Mouse (Mus musculus) Patski (cell line): ENCODE results near the gene Nyx. TPM values are rescaled to one million over a fixed set of nuclear protein-coding genes. Genes with fewer than 3 reads are reported as not detected.

Experiments
- ATAC-seq: fragments of 100-300 bp; one replicate; pipeline ENCODE4 v1.8.0; 2021
- CTCF ChIA-PET: fragments of 350-600 bp; sonication (Branson Sonifier 250); formaldehyde crosslinking; loops from one replicate; lab custom pipeline; 2022; ENCODE audit warnings: inconsistent platforms; lab: Charles Lee
- POLR2A ChIA-PET: fragments of 350-600 bp; sonication (Branson Sonifier 250); formaldehyde crosslinking; loops from one replicate; lab custom pipeline; 2022; ENCODE audit warnings: antibody characterized with exemption, inconsistent platforms; lab: Charles Lee
- DNase-seq: peaks from one replicate; pipeline ENCODE4 v3.0.0-alpha.2; 2011; ENCODE audit warnings: low read depth, low spot score
- H3K27me3 ChIP-seq: fragments of 371-371 bp; one replicate; pipeline ENCODE4 v1.5.1; 2021
- CTCF ChIP-seq: fragments of 100-300 bp; IDR thresholded peaks from one replicate; pipeline ENCODE4 v1.5.1; 2021
- in situ Hi-C: fragments of 300-500 bp; cut with MboI; formaldehyde crosslinking; loops from 3 replicates; pipeline ENCODE4 v1.11.1; 2018; ENCODE audit warnings: low pct_unique_long_range_greater_than_20kb, mixed read lengths
- polyA plus RNA-seq: library from polyadenylated mRNA; unstranded; gene quantifications from one replicate; pipeline ENCODE4 v1.2.3, GENCODE M21; 2021

Nyx gene
- polyA plus RNA-seq, 1 experiment from 2014 or later: 0.06 TPM

DNA sequence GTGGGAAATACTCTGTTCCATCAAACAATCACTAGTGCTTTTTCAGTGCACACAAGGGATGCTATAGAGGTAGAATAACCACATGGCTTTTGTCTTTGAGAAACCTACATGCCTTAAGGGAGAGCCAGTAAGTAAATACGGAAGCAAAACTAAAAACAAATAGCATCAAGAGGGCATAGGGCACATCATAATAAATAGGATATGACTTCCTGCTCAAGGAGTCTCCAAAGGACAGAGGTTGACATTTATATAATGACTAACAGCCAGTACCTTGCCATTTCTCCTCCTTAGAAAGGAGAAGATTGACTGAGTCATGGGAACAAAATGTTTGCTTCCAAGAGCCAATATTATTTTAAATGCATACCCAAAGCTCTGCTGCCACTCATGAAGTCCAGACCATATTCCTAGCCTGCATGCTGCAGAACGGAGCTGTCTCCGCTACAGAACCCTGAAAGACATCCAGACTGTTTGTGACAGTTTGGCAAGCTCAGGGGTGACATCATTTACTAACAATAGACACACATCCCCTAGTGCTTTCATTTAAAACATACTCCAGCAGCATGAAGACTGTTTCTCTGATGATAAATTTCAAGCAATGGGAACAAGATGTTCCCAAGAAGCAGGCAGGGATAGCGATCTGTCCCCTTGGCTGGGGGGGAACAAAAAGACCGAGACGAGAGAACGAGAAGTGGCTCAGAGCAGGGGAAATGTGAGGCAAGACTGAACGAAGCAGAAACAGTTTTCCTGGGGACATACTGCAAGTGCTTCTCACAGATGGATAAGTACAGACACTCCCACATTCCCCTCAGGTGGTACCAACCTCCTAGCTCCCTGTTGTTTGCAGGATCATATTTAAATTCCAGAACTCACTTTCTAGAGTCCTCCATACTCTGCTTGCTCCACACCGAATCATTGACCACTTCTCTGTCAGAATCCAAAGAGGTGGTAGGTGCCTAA lies 3.5 kb downstream of the Nyx start:
- no peak for TF ChIP-seq CTCF
- ChIA-PET CTCF (interaction anchor here (1.1 to 1.3 kb wide), 2 partner anchors 31 to 32 kb away, joined by 3 to 4 read pairs; no protein-coding TSS in a partner anchor), POLR2A (no interaction called here)
- ATAC-seq: no peak
- H3K27me3 ChIP-seq: no peaks in the 10 kb centered on the region
- DNase-seq: no peak
- in situ Hi-C loops: loop anchor here (10.0 kb wide), 1 partner anchor 185 kb away; no protein-coding TSS in a partner anchor

DNA sequence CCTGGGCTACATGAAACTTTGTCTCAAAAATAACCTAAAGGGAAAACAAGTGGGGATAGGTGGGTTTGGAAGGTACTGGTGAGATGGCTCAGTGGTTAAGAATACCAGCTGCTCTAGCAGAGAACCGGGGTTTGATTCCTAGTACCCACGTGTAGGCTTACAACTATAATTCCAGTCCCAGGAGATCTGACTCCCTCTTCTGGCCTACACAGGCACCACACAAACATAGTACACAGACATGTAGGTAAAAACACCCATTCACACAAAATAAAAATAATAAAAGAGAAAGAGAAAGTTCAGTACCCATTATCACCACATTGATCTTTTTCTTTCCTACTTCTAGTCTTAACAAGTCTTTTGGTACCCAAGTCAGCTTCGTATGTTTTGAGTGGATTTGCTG lies 6.0 kb downstream of the Nyx start:
- no peak for TF ChIP-seq CTCF
- in situ Hi-C loops: no loop called here
- ChIA-PET POLR2A (no interaction called here), CTCF (no interaction called here)
- no peaks in the 10 kb centered on the region for H3K27me3 ChIP-seq
- ATAC-seq (no peak), DNase-seq (no peak)

DNA sequence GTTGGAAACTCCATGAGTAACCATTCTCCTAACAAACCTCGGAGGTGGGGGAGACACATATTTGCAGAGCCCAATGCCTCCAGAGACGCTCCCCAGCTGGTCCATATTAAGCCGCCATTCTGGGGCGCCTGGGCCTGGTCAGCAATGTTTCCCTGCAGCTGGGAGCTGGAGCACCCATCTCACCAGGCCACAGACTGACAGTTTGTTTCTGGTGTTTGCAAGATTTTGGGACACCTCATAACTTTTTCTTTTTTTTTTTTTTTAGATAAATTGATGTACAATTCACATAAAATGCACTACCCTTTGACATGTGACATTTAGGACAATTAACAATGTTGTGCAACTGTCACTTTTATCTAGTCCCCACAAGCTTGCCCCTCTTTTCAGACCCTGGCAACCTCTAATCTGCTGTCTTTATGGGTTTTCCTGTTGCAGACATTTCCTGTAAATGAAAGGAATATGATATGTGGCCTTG lies 6.9 kb downstream of the Nyx start:
- no peaks in the 10 kb centered on the region for H3K27me3 ChIP-seq
- DNase-seq (no peak), ATAC-seq (no peak)
- ChIA-PET CTCF (interaction anchor here (1.3 kb wide), 1 partner anchor 9 kb away, joined by 4 read pairs; no protein-coding TSS in a partner anchor), POLR2A (no interaction called here)
- in situ Hi-C loops: no loop called here
- no peak for TF ChIP-seq CTCF

DNA sequence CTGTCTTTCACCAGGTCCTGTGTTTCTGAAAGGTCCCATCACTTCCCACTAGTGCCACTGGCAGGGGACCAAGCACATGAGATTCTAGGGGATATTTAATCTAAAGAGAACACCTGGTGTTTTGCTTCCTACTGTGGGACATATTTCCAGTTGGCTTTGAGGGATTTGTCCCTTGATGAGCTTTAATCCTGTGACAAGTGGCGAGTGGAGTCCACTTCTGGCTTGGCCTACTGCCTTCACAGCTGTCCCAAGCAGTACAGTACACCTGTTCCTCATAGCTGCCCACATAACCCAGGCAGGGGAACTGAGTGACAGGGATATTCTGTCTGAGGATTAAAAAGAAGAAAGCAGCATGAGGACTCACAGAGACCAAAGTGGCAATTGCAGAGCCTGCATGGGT lies 9.5 kb downstream of the Nyx start:
- peaks cover 6% of the 10 kb centered on the region for H3K27me3 ChIP-seq
- CTCF ChIA-PET: interaction anchor here (1.7 kb wide), 1 partner anchor 11 kb away, joined by 4 read pairs; no protein-coding TSS in a partner anchor
- ATAC-seq (no peak), DNase-seq (no peak)
- TF ChIP-seq CTCF: no peak
- in situ Hi-C loops: no loop called here
- POLR2A ChIA-PET: no interaction called here

DNA sequence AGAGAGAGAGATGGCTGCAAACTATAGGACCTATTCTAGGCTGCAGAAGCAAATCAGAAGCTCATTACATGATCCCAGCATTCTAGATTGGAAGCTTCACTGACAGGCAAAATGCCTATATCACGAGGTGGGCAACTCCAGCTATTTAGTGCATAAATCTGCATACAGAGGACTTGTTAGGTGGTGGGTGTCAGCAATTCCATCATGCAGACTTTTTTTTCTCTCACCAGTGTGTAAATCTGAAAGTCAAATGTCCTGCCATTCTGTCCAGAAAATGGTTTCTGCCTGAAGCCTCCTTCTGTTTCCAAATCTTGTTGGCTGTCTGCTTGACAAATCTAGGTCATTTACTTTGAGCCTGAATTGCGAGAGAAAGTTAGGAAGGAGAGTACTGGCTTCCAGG lies 11.7 kb downstream of the Nyx start:
- H3K27me3 ChIP-seq: peaks cover 25% of the 10 kb centered on the region
- TF ChIP-seq CTCF: no peak
- DNase-seq (no peak), ATAC-seq (no peak)
- in situ Hi-C loops: no loop called here
- CTCF ChIA-PET: no interaction called here
- POLR2A ChIA-PET: no interaction called here

DNA sequence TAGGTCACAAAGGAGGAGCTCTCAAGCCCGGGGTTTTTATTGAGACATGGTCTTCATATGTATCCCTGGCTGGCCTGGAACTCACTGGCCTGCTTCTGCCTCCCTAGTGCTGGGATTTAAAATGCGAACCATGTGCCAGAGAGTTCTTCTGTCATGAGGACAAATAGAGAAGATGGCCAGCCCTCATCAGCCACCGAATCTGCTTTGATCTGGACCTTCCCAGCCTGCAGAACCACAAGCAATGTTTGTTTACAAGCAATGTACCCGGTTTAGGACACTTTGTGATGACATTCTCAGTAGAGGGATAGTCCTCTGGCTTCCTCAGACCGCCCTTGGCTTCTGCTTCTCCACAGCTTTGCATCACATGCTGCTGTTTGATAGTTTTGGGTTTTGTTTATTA lies 12.4 kb downstream of the Nyx start:
- POLR2A ChIA-PET: no interaction called here
- TF ChIP-seq CTCF: no peak
- CTCF ChIA-PET: no interaction called here
- ATAC-seq (no peak), DNase-seq (no peak)
- in situ Hi-C loops: no loop called here
- H3K27me3 ChIP-seq: peaks cover 27% of the 10 kb centered on the region

DNA sequence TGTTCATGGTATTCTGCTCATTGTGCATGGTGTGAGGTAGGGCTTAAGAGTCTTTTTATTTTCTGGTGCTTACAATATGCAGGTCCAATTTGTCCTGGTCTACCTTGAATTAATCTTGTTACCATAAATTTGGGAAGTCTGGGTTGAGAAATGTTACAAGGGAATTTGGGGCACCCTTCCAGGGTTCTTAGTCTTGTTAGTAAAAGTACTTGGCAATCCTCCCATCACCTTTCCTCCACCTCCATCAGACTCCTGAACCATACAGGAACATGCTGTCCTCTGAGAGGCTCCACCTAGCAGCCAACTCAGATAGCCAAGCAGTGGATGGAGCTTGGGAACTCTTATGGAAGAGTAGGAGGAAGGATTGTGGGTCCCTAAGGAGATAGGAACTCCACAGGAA lies 13.7 kb downstream of the Nyx start:
- CTCF ChIA-PET: no interaction called here
- POLR2A ChIA-PET: interaction anchor here (1.6 kb wide), 1 partner anchor 14 kb away, joined by 3 read pairs; no protein-coding TSS in a partner anchor
- H3K27me3 ChIP-seq: peaks cover 27% of the 10 kb centered on the region

DNA sequence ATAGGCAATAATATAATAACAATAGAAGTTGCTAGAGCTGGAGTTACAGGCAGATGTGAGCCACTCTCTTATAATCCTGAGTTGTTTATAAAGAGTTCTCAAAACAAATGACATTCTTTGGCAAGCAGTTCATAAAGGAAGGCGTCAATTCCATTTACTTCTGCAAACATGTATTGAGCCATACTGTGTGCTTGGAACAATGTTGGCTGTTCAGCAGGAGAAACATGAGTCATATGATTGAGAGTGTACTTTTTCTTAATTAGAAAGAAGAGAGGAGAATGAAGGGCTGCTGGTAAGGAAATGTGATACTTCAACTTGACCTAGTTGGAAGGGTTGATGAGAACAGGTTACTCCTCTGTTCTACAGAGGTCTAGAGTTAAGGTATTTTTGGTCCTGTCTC lies 16.7 kb downstream of the Nyx start:
- no peak for TF ChIP-seq CTCF
- ChIA-PET CTCF (interaction anchor here (1.4 kb wide), 1 partner anchor 19 kb away, joined by 3 read pairs; no protein-coding TSS in a partner anchor), POLR2A (no interaction called here)
- in situ Hi-C loops: no loop called here
- DNase-seq (no peak), ATAC-seq (no peak)
- H3K27me3 ChIP-seq: peaks cover 27% of the 10 kb centered on the region

More for the DNA sequence above, 13.7 kb downstream of the Nyx start:
- no peak for TF ChIP-seq CTCF
- in situ Hi-C loops: no loop called here
- DNase-seq: no peak
- ATAC-seq: no peak

DNA sequence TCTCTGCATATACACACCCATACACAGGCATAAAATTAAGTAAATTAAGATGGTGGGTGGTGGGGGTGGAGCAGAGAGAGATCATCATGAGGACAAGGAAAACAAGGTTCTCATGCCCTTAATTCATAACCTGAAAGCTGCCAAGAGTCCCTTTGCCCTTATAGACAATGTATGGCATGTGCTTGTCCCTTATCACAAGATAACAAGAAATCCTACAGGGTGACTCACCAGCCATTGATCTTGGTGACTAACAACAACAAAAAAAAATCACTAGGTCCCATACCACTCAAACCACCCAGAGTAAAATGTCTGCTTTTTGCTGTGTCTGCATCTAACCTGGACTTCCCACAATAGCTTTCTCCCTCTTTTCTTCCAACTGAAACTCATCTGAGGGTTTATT lies 18.5 kb downstream of the Nyx start:
- in situ Hi-C loops: no loop called here
- peaks cover 31% of the 10 kb centered on the region for H3K27me3 ChIP-seq
- no peak for ATAC-seq
- ChIA-PET POLR2A (no interaction called here), CTCF (no interaction called here)
- no peak for DNase-seq
- no peak for TF ChIP-seq CTCF

DNA sequence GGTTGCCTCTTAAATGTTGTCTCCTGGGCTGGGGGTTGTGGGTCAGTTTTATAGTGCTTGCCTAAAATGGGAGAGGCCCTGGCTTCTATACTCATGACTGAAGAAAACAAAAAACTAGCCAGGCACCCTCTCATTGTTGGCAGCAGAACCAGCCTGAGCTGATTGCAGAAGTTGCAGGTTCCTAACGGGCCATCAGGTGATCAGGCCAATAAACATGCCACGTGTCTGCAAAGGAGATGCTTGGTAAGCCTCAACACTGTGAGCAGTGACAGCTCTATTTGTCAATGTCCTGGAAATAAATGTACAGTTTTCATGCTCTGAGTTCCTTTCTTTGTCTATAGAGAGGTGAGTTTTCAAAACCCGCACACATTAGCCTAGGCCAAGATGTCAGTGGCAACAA lies 23.1 kb downstream of the Nyx start:
- POLR2A ChIA-PET: no interaction called here
- in situ Hi-C loops: no loop called here
- ATAC-seq: no peak
- peaks cover 26% of the 10 kb centered on the region for H3K27me3 ChIP-seq
- no peak for DNase-seq
- TF ChIP-seq CTCF: no peak
- CTCF ChIA-PET: no interaction called here

DNA sequence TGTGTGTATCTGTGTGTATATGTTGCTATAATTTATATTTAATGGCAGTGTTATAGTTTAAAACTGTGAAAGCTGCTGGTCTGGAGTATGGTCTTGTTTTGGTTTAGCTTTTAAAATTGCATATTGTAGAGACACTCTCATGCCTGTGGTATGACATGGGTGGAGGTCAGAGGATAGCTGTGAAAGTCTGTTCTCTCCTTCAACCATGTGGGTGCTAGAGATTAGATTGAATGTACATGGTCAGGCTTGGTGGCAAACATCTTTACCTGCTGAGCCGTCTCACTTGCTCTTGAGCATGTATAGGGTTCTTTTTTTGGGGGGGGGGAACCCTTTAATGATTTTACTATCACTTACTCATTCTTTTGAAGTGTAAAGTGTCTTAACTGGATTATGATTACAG lies 23.9 kb downstream of the Nyx start:
- peaks cover 26% of the 10 kb centered on the region for H3K27me3 ChIP-seq
- DNase-seq (no peak), ATAC-seq (no peak)
- ChIA-PET POLR2A (interaction anchor here (0.7 kb wide), 1 partner anchor 12 kb away, joined by 3 read pairs; no protein-coding TSS in a partner anchor), CTCF (no interaction called here)
- TF ChIP-seq CTCF: no peak
- in situ Hi-C loops: no loop called here
